Mouse (Mus musculus) ES-Bruce4 (cell line): ENCODE data around the gene Rap1gds1.

Experiments used
- CTCF ChIP-seq: IDR thresholded peaks from one replicate; pipeline ENCODE4 v1.8.1; 2011; ENCODE audit warnings: low read depth, low read length
- EP300 ChIP-seq: IDR thresholded peaks from 2 replicates; pipeline ENCODE4 v1.6.1; 2011; ENCODE audit warnings: low read depth, low read length; ENCODE audit not compliant: insufficient read depth
- POLR2A ChIP-seq: IDR thresholded peaks from one replicate; pipeline ENCODE4 v1.8.1; 2011; ENCODE audit warnings: low read length; ENCODE audit not compliant: insufficient read depth

DNA sequence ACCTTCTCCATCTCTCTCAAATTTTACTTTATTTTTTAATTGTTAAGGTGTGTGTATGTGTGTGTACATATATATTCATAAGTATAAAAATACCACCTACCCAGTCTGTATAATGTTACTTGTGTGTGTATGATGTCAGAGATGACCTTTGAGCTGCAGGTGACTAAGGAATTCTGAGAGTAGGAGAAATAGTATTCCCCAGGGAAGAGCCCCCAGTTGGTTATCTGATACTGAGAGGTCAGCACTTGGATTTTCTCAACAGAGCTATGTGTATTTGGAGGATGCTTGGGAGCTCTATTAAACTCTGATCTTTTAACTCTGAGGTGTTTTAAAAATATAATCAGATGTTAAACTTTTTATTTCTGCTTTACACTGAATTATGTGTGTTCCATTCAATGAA is 43.4 kb upstream of the Rap1gds1 start:
- TF ChIP-seq CTCF = no peak
- TF ChIP-seq EP300 = no peak
- no peak for TF ChIP-seq POLR2A
